Mouse (Mus musculus) frontal cortex, adult (tissue): ENCODE measurements at regions not wholly inside any gene's neighbourhood (a gene's known extent, or its start where the extent isn't known, plus 50 kb on each side); places are given as distances from the start of the nearest gene placed in this dataset.
"Not testable (repeated sequence)": the region's sequence is repeated elsewhere in the genome, so short reads cannot be mapped to it uniquely, and the experiment has no call there.

Experiments
- ATAC-seq: cut with Nextera tagmentation; 2 replicates; pipeline ENCODE4 v1.9.2; 2017; ENCODE audit warnings: mild to moderate bottlenecking, moderate library complexity, mixed read lengths; ENCODE audit not compliant: low TSS enrichment

- no peak for ATAC-seq
These were observed 125.1 kb upstream of the Cobl start for GRCm38 (mm10) chr11:12589757-12590373.

- not testable (repeated sequence) for ATAC-seq
These were observed 120.3 kb upstream of the Cobl start for GRCm38 (mm10) chr11:12584851-12585680.

GRCm38 (mm10) chr11:12578999-12579576, 114.3 kb upstream of the Cobl start:
- peak; percentile 65 for ATAC-seq

- ATAC-seq, result no peak
These were observed 94.9 kb upstream of the Cobl start for GRCm38 (mm10) chr11:12559663-12560062.

GRCm38 (mm10) chr11:12558995-12559633, 94.4 kb upstream of the Cobl start:
- peak; percentile 92 for ATAC-seq

- no peak for ATAC-seq
These were observed 93.4 kb upstream of the Cobl start for GRCm38 (mm10) chr11:12558176-12558575.

- peak; percentile 52; the same call in 1 of the 2 replicates for ATAC-seq
These were observed 81.0 kb upstream of the Cobl start for GRCm38 (mm10) chr11:12545771-12546170.

GRCm38 (mm10) chr11:12543042-12543441, 78.3 kb upstream of the Cobl start:
- peak; percentile 52; the same call in 1 of the 2 replicates for ATAC-seq

- peak; percentile 82 for ATAC-seq
These were observed 75.6 kb upstream of the Cobl start for GRCm38 (mm10) chr11:12540333-12540870.

- no peak for ATAC-seq
These were observed 70.3 kb upstream of the Cobl start for GRCm38 (mm10) chr11:12535063-12535462.

- peak; percentile 99 for ATAC-seq
These were observed 67.5 kb upstream of the Cobl start for GRCm38 (mm10) chr11:12532288-12532687.

- ATAC-seq, result not testable (repeated sequence)
These were observed 57.3 kb upstream of the Cobl start for GRCm38 (mm10) chr11:12522063-12522462.

GRCm38 (mm10) chr11:12521286-12521685, 56.5 kb upstream of the Cobl start:
- ATAC-seq, result peak; percentile 87

GRCm38 (mm10) chr11:12516374-12516773, 51.6 kb upstream of the Cobl start:
- no peak for ATAC-seq
